Mouse (Mus musculus) kidney, embryonic 16.5 days (tissue): ENCODE results near the gene Hapln2. TPM values are rescaled to one million over a fixed set of nuclear protein-coding genes. Genes with fewer than 3 reads are reported as not detected.

Experiments
- ATAC-seq: fragments of 200-750 bp; cut with Nextera tagmentation; 2 replicates; pipeline ENCODE4 v1.8.0; 2017; ENCODE audit warnings: moderate TSS enrichment; ENCODE audit not compliant: low FRiP score, low TSS enrichment
- H3K27ac ChIP-seq: fragments of 300-500 bp; sonication (generic); 2 replicates; pipeline ENCODE4 v1.5.1; 2014; ENCODE audit warnings: low read length
- H3K27me3 ChIP-seq: fragments of 300-500 bp; sonication (generic); 2 replicates; pipeline ENCODE4 v1.6.1; 2014; ENCODE audit warnings: low read length, control low read depth, mixed read lengths; ENCODE audit not compliant: insufficient read depth
- H3K36me3 ChIP-seq: fragments of 300-500 bp; sonication (generic); 2 replicates; pipeline ENCODE4 v1.6.1; 2014; ENCODE audit warnings: low read length, control low read depth, mixed read lengths; ENCODE audit not compliant: insufficient read depth
- H3K4me1 ChIP-seq: fragments of 300-500 bp; sonication (generic); 2 replicates; pipeline ENCODE4 v1.6.1; 2014; ENCODE audit warnings: low read length, control low read depth, mixed read lengths; ENCODE audit not compliant: insufficient read depth
- H3K4me2 ChIP-seq: fragments of 300-500 bp; sonication (generic); replicated peaks from 2 replicates; pipeline ENCODE4 v1.6.1; 2014; ENCODE audit warnings: low read depth, low read length
- H3K4me3 ChIP-seq: fragments of 300-500 bp; sonication (generic); 2 replicates; pipeline ENCODE4 v1.5.1; 2014; ENCODE audit warnings: mild to moderate bottlenecking, low read length
- H3K9ac ChIP-seq: fragments of 300-500 bp; sonication (generic); replicated peaks from 2 replicates; pipeline ENCODE4 v1.6.1; 2014; ENCODE audit warnings: low read length
- H3K9me3 ChIP-seq: fragments of 300-500 bp; sonication (generic); 2 replicates; pipeline ENCODE4 v1.6.1; 2016; ENCODE audit warnings: low read length, control low read depth
- WGBS: fragments of 180-500 bp; shearing (Covaris S2); extraction: QIAGEN DNeasy Blood & Tissue Kit; methylation state at CpG from one replicate; pipeline ENCODE4 v1.1.7; 2014; 5-methylcytosine and 5-hydroxymethylcytosine counted together
- polyA plus RNA-seq: library from polyadenylated mRNA; unstranded; fragments of >200 nt; fragmentation: Nextera tagmentation; extraction: Ambion mirVana; gene quantifications from 2 replicates; pipeline ENCODE4 v1.2.1, GENCODE M21; 2015

Hapln2 gene
- polyA plus RNA-seq, 1 experiment from 2014 or later: 0.16 TPM

DNA sequence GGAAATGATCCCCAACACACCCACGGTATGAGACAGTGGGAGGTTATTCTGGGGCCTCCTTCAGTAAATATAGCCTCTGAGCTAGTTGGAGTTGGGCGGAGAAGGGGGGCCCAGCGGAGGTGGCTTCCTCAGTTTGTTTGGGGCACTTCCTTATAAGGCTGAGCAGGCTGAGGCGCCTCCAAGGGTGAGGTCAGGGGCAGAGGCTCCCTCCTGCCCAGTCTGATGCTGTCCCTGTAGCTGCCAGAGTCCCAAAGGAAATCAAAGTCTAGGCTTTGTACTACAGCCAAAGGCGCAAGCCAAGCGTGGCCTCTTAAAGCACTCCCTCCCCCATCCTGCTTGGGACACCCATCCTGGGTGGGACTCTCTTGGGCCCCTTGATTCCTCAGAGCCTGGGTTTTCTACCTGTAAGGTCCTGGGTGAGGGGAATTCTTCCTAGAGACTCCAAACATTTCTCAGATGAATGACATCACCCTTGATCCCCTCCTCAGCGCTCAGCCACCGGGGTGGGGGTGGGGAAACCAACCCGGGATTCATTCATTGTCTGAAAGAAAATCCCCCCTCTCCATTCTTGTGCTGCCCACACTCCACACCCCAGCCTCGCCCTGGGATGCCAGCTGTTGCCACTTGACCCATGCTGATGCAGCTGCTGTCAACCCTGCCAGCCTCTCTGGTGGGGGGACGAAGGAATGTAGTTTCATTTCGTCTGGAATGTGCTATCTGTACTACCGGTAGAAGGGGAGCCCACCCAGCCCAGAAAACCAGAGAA lies 44.4 kb downstream of the Hapln2 start:
- peak overlapping the region; percentile 43 for H3K4me2 ChIP-seq
- peak; percentile 73 for ATAC-seq
- peak overlapping the region; percentile 49 for H3K9ac ChIP-seq
- H3K27me3 ChIP-seq: no peaks in the 10 kb centered on the region
- WGBS: 2% methylated on average over 13 of the region's 13 CpGs
- H3K36me3 ChIP-seq: no peaks in the 10 kb centered on the region
- H3K27ac ChIP-seq: peak overlapping the region; percentile 89
- no peaks in the 10 kb centered on the region for H3K9me3 ChIP-seq
- 0 out of 2 replicates have a peak overlapping the region, but pooled peaks have one; percentile 3 for H3K4me3 ChIP-seq
- H3K4me1 ChIP-seq: peaks cover 72% of the 10 kb centered on the region

GRCm38 (mm10) chr3:87981894-87982835 lies 45.2 kb downstream of the Hapln2 start:
- H3K4me3 ChIP-seq: no peak overlapping the region
- WGBS: 28% methylated on average over 12 of the region's 12 CpGs

GRCm38 (mm10) chr3:87981214-87981760 lies 46.1 kb downstream of the Hapln2 start:
- WGBS: 82% methylated on average over 6 of the region's 6 CpGs
- Histone ChIP-seq H3K27me3 (no peaks in the 10 kb centered on the region), H3K4me2 (no peak overlapping the region), H3K36me3 (peaks cover 11% of the 10 kb centered on the region; the same call in 1 of the 2 replicates), H3K4me1 (peaks cover 61% of the 10 kb centered on the region), H3K9ac (peak overlapping the region; percentile 4), H3K4me3 (no peak overlapping the region), H3K27ac (peak overlapping the region; percentile 89), H3K9me3 (no peaks in the 10 kb centered on the region)
- ATAC-seq: no peak

More at GRCm38 (mm10) chr3:87981894-87982835, 45.2 kb downstream of the Hapln2 start:
- ATAC-seq: peak; percentile 35
- H3K9me3 ChIP-seq: no peaks in the 10 kb centered on the region
- H3K4me1 ChIP-seq: peaks cover 67% of the 10 kb centered on the region
- peak overlapping the region; percentile 89 for H3K27ac ChIP-seq
- H3K9ac ChIP-seq: peak overlapping the region; percentile 49
- H3K36me3 ChIP-seq: peaks cover 5% of the 10 kb centered on the region; the same call in 1 of the 2 replicates
- H3K27me3 ChIP-seq: no peaks in the 10 kb centered on the region
- peak overlapping the region; percentile 43 for H3K4me2 ChIP-seq

DNA sequence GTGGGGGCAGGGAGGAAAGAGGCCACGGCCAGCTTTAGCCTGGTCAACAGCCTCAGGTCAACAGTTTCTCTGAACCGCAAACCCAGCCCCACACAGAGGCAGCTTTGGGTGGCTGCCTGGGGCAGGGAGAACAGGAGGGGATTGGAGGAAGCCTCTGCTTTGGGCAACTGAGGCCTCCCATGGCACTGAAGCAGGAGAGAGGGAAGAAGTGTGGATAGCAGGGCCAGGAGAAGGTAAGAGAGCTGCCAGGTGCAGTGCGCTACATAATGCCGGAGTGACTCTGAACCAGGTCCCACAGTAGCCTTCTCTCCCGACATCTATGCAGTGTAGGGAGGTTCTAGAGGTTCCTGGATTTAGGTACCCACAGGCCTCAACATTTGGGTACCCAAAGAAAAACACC lies 46.7 kb downstream of the Hapln2 start:
- ATAC-seq: peak; percentile 4; the same call in 1 of the 2 replicates
- Histone ChIP-seq H3K4me2 (0 out of 2 replicates have a peak overlapping the region, but pooled peaks have one; percentile 7), H3K27me3 (no peaks in the 10 kb centered on the region), H3K4me1 (peaks cover 57% of the 10 kb centered on the region), H3K4me3 (no peak overlapping the region), H3K36me3 (peaks cover 11% of the 10 kb centered on the region; the same call in 1 of the 2 replicates), H3K27ac (peak overlapping the region; percentile 57), H3K9me3 (no peaks in the 10 kb centered on the region), H3K9ac (peak overlapping the region; percentile 39; the same call in 1 of the 2 replicates)
- 53% methylated on average over 5 of the region's 5 CpGs for WGBS

- Histone ChIP-seq H3K27ac (peak overlapping the region; percentile 57; the same call in 1 of the 2 replicates), H3K27me3 (no peaks in the 10 kb centered on the region), H3K9ac (peak overlapping the region; percentile 39; the same call in 1 of the 2 replicates), H3K4me3 (no peak overlapping the region), H3K4me2 (peak overlapping the region; percentile 7; the same call in 1 of the 2 replicates), H3K4me1 (peaks cover 51% of the 10 kb centered on the region), H3K9me3 (no peaks in the 10 kb centered on the region), H3K36me3 (peaks cover 16% of the 10 kb centered on the region)
- 38% methylated on average over 3 of the region's 3 CpGs for WGBS
- ATAC-seq: no peak
Observed at GRCm38 (mm10) chr3:87980085-87980484, 47.3 kb downstream of the Hapln2 start.

GRCm38 (mm10) chr3:87979493-87979892 lies 47.9 kb downstream of the Hapln2 start:
- peaks cover 19% of the 10 kb centered on the region for H3K36me3 ChIP-seq
- H3K27me3 ChIP-seq: no peaks in the 10 kb centered on the region
- peaks cover 53% of the 10 kb centered on the region for H3K4me1 ChIP-seq
- H3K4me2 ChIP-seq: no peak overlapping the region
- no peak overlapping the region for H3K4me3 ChIP-seq
- H3K9ac ChIP-seq: no peak overlapping the region
- H3K27ac ChIP-seq: no peak overlapping the region
- ATAC-seq: no peak
- WGBS: 78% methylated on average over 5 of the region's 5 CpGs
- H3K9me3 ChIP-seq: no peaks in the 10 kb centered on the region

DNA sequence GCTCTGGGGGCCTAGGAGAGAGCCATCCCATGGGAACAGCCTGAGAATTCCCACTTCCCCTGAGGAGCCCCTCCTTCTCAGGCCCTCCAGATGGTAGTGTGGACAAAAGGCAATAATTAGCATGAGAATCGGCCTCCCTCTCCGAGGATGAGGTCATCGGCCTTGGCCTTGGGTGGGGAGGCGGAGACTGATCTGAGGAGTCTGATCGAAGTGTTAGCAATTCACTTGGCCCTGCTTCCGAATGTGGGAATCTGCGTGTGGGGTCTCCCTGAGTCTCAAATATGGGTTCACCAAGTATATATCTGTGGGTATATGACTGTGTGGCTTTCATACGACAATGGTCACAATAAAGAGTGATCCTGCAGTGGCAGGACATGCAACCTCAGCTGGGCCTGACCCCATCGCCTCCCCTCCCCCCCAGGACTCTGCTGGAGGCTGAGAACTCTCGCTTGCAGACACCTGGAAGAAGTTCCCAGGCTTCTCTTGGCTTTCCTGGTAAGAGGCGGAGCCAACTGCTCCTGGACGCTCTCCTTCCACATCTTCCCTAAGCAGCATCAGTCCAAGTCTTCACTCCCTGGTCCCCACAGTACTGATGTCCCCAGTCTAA lies 52.9 kb downstream of the Hapln2 start:
- H3K4me2 ChIP-seq: peak overlapping the region; percentile 91
- peaks cover 45% of the 10 kb centered on the region for H3K4me1 ChIP-seq
- H3K9ac ChIP-seq: peak overlapping the region; percentile 85; the same call in 1 of the 2 replicates
- no peak overlapping the region; the same call in 1 of the 2 replicates for H3K27ac ChIP-seq
- peaks cover 19% of the 10 kb centered on the region for H3K36me3 ChIP-seq
- no peaks in the 10 kb centered on the region for H3K9me3 ChIP-seq
- no peak for ATAC-seq
- H3K4me3 ChIP-seq: peak overlapping the region; percentile 74
- H3K27me3 ChIP-seq: no peaks in the 10 kb centered on the region
- WGBS: 41% methylated on average over 12 of the region's 12 CpGs

GRCm38 (mm10) chr3:87973593-87974380 lies 53.6 kb downstream of the Hapln2 start:
- no peaks in the 10 kb centered on the region for H3K27me3 ChIP-seq
- H3K9ac ChIP-seq: peak overlapping the region; percentile 85
- no peaks in the 10 kb centered on the region for H3K9me3 ChIP-seq
- peaks cover 45% of the 10 kb centered on the region for H3K4me1 ChIP-seq
- ATAC-seq: no peak
- H3K4me3 ChIP-seq: peak overlapping the region; percentile 74
- H3K27ac ChIP-seq: peak overlapping the region; percentile 30; the same call in 1 of the 2 replicates
- peak overlapping the region; percentile 91 for H3K4me2 ChIP-seq
- H3K36me3 ChIP-seq: peaks cover 19% of the 10 kb centered on the region
- 39% methylated on average over 14 of the region's 14 CpGs for WGBS
